Mouse (Mus musculus) thymus, postnatal 0 days (tissue): Measurements from ENCODE around the gene Rrp36. TPM values are rescaled to one million over a fixed set of nuclear protein-coding genes. Genes with fewer than 3 reads are reported as not detected.

Source experiments
- DNase-seq: peaks from one replicate; pipeline ENCODE4 v3.0.0-alpha.2; 2015; ENCODE audit warnings: low spot score
- polyA plus RNA-seq: library from polyadenylated mRNA; unstranded; fragments of >200 nt; fragmentation: Nextera tagmentation; extraction: Ambion mirVana; gene quantifications from 2 replicates; pipeline ENCODE4 v1.2.1, GENCODE M21; 2015

The Rrp36 gene
- polyA plus RNA-seq, 1 experiment from 2014 or later: 68.6 TPM

DNA sequence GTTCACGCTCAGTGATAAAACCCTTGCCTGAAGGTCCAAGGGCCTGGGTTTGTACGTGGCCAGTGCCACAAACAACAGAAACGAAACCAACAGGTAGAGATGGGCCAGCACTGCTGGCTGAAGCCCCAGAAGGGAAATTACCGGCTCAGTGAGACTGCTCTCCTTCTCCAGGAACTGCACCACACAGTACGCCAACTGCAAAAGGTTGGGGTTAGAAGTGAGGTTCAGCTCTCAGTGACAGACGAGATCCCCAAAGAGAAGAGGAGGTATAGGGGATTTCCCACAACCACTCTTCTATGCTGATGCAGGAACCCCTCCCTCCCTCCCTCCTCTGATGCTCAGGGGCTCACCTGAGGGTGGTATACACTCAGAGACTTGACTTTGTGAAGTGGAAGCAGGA is 11.8 kb upstream of the Rrp36 start:
- no peak for DNase-seq

DNA sequence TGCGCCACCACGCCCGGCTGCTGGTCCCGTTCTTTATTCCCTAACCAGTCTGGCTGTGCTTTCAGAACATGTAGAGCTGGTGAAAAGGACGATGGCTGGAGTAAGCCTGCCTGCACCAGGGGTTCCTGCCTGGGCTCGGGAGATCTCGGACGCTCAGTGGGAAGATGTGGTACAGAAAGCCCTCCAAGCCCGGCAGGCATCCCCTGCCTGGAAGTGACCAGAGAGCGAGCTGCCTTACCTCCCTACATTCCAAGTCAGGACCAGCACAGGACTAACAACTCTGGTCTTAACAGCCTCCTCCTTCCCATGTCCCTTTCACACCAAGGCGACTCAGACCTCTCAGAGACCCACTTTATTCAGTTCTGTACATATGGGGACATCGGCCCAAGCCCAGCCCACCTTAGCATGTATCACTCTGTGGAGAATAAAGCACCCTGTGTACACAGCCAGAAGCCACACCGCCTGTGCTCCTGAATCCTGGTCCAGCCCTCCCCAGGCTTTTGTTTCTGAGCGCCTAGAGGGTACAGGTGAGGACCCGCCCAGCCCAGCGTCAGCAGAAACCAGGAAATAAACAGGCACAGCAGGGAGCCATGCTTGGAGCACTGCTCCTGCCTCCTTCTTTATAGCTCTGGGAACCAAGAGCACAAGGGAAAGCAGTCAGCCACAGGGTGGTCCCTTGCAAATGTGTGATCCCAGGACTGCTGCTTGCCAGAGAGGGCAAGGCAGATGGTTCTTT is 8.7 kb upstream of the Rrp36 start:
- no peak for DNase-seq

DNA sequence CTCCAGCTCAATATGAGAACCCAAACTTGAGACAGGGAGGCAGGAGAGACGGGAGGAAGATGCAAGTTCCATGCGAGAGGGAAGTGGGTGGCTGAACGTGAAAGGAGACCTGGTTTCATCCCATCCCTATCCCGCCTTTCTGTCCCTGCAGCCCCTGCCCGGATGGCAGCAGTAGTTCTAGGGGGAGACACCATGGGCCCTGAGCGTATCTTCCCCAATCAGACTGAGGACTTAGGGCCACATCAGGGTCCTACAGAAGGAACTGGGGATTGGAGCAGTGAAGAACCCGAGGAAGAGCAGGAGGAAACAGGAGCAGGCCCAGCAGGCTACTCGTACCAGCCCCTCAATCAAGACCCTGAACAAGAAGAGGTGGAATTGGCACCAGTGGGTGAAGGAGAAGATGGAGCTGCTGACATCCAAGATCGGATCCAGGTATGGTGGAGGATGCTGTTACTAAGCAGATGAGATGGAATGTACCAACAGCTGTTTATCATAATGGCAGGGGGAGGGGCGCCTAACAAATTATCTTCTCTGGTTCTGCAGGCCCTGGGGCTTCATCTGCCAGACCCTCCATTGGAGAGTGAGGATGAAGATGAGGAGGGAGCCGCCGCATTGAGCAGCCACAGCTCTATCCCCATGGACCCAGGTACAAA is 7.4 kb upstream of the Rrp36 start:
- no peak for DNase-seq

DNA sequence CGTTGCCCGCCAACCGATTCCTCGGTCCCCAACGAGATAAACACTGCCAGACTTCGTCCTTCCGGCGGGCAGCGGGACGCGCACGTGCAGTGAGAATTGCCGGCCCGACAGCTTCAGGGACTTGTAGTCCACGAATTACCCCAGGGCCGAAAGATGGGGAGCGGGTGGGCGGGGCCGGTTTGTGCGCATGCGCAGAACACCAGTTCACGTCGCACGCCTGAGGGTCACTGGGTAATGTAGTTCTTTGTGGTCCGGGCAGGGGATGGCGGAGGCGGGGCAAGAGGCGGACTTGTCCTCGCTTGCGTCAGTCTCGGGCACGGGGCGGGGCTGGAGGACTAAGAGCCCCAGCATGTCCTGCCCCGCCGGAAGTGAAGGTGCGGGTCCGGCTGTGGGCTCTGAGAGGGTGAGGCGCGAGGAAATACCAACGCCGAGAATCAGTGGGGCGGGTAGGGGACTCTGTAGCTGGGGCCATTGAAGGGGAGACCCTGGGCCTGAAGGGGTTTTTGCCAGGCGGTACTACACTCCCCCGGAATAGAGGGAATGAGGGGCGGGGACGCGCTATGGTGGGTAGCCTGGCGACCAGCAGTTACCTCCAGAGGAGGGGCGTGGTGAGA is 6.7 kb upstream of the Rrp36 start, which contains the start of gene Klhdc3:
TSS of gene Klhdc3 (minus strand) at position 155 of the 614 bp plus-strand sequence.
- DNase-seq: peak; percentile 99

DNA sequence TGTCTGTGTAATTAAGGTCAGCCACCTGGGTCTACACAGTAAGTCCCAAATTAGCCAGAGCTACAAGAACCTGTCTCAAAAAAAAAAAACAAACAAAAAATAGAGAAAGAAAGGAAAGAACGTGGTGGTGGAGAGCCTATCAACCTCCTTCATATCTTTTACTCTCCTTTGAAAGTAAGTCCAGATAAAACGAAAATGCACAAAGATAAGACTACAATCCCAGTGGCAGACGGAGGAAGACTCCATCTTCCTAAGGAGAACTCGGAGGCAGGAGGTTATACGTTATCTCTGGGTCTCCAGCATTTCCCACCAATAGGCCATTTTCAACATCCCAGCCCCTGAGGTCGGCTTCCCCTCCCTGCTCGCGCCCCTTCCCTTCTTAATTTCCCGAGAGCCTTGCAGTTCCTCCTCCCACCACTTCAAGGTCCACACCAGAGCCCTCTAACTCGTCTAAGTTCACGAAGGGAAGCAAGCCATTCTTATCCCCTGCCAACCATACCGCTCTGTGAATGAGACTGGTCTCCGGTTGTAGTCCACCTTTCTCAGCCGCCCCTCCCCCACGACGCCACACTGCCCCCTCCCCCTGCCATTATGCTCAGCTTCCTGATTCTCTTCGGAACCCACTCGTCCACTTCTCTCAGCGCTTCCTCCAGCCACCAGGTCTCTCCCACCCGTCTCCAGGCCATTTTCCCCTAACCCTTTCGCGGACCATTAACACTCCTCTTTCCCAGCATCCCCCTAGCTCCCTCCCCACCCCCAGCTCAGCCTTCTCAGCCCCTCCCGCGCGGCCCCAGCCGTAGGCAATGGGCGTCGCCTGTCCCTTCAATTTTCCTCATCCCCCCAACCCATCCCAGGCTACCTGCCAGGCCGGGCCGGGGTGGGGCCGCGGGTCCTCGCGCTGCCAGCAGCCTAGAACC is 5.9 kb upstream of the Rrp36 start:
- DNase-seq: peak; percentile 53

DNA sequence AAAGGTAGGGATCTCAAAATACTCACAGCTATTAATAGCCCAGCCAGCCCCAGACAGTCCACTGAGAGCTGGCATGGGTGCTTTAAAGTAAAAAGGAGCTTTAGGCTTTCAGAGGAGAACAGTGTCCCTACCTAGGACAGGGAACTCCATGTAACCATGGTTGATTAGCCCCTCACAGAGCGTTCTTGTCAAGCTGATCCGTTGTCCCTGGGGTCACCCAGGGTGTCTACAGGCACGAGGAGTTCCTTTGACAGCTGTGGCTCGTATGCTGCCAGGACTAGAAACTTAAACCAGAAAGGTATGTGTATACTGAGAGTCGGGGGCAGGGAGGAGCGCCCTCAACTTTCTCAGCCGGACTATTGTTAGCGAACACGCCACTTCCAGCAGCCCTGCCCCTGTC is 4.8 kb upstream of the Rrp36 start:
- DNase-seq: no peak

DNA sequence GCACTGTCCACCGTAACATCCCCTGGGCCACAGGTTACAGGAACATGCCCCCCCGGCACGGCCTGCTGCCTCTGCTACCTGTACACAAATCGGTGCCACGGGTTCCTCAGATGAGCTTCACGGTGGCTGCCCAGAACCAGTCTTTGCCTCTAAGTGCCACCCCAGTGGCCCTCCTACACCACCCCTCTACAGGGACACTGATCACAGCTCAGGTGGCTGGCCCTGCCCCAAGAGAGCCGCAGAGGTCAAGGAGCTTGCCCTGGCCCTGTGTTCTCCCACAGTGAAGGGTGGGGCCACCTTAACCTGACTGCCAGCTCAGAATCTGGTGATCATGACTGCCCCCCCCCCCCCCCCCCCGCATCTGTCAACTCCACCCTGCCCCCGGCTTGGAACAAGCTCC is 4.3 kb upstream of the Rrp36 start, which contains the start of gene Mea1:
TSS of gene Mea1 (plus strand) at position 378 of the 400 bp plus-strand sequence.
- no peak for DNase-seq

DNA sequence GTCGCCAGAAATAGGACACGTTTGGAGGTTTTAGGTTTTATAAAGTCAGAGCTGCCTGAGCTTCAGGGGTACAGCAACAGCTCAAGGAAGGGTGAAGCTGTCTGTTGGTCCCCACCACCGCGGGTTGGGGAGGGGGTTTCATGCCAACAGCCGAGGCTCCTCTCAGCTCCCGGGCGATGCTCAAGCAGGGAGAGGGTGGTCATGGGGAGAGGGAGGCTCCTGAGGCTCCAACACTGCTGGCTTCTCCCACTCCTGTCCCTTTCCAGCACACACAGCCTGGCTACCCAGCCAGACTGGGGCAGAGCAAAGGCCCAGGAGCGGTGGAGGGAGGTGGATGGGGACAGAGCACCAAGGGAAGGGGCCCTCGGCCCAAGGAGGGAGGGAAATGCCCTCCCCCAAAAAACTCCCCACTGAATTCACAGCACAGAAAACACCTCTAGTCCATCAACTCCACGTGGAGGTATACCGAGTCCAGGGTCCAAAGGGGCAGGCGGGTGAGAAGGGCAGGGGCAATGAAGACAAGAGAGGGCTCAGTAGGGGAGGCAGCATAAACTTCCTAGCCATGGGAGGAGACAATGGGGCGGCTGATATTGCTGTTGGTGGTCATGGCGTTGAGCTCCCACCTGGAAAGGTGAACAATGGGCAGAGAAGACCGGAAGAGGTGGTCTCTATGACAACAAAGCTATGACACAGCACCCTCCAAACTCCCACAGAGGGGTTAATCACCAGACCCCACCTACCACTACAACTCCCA is 555 bp upstream of the Rrp36 start:
- no peak for DNase-seq

DNA sequence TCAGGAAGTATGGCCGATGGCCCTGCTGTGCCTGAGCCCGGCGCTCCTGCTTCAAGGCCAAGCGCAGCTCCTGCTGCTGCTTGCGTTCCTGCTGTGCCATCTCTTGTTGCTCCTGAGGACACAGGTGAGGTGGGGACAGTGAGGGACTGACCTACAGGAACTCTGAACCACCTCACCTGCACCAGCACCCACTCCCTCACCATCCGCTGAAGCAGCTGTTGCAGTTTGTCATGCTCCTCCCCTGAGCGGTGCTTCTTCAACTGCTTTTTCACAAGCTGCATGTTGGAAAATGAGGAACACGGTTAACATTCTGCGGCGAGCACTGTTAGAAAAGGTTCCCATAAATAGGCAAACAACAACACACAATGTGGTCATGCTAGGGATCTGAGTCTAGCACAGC is 4.2 kb downstream of the Rrp36 start:
- DNase-seq: no peak

DNA sequence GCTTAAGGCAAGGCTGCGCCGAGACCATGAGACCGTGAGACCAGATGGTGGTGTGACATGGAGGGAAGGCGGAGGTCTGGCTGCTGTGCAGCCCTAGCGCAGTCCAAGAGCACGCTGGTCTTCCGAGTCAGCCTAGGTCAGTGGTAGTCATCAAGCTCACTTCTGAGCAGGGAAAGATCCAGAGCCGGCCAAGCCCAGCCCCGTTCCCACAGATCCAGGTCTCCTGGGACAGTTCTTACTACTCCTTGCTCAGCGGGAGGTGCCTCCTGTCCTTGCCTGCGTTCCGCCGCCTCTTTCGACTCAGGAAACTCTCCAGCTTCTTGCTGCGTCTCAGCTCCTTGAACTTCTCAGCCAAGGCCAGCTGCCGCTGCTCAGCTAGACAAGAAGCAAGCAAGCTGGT is 6.4 kb downstream of the Rrp36 start:
- DNase-seq: no peak

DNA sequence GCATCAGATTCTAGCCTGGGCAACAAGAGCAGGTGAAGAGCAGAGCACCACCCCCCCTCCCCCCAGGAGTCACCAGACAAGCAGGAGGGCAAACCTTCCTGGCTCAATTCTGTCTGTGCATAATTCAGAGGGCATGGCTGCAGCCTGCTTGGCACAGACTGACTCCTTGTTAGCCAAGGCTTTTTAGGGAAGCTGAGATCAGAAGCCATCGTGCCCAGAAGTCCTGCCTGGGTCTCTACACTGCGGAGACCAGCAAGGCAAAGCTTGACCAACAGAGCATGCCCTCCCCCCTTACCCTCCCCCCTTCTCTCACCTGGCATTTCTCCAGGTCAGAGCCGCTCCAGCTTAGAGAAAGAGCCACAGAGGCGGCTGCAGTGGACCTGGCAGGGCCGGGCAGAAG is 11.4 kb downstream of the Rrp36 start:
- DNase-seq: no peak

DNA sequence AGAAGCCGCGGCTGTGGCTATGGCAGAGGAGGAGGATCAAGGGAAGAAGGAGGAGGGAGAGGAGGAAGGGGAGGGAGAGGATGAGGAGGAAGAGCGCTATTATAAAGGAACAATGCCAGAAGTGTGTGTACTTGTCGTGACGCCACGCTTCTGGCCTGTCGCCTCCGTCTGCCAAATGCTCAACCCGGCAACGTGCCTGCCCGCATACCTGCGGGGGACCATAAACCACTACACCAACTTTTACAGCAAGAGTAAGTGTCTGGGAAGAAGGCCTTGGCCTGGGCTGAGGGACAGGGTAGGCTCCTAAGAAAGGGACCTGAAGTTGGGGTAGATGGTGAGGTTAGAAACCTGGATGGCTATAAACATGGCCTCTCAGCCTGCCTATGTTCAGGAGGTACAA is 12.2 kb downstream of the Rrp36 start:
- no peak for DNase-seq

DNA sequence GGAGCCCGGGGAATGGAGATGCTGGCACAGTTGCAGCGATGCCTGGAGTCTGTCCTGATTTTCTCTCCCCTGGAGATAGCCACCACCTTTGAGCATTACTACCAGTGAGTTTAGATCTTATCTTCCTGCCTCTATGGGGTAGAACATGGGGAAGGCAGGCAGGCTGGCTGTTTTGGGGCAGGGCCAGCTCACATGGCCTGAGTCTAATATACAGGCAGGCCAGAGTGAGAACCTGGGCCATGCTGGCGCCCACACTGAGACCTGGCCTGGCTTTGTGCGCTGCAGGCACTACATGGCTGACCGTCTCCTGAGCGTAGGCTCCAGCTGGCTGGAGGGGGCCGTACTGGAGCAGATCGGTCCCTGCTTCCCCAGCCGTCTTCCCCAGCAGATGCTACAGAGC is 12.8 kb downstream of the Rrp36 start:
- no peak for DNase-seq

DNA sequence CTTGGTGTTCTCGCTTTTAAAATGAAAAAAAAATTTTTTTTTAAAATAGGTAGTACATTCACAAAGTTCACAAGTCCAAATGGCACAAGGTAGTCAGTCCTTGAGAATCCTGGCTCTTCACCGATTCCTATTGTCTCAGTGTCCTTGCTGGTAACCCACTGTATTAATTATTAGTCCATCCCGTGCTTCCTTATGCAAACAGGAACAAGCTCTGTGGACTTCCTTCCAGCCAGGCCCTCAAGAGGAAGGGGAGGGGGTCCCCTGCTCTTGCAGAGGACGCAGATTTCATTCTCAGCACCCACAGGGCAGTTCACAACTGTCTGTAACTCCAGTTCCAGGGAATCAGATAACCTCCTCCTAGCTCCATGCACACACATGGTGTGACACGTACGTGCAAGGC is 18.1 kb downstream of the Rrp36 start:
- DNase-seq: no peak

DNA sequence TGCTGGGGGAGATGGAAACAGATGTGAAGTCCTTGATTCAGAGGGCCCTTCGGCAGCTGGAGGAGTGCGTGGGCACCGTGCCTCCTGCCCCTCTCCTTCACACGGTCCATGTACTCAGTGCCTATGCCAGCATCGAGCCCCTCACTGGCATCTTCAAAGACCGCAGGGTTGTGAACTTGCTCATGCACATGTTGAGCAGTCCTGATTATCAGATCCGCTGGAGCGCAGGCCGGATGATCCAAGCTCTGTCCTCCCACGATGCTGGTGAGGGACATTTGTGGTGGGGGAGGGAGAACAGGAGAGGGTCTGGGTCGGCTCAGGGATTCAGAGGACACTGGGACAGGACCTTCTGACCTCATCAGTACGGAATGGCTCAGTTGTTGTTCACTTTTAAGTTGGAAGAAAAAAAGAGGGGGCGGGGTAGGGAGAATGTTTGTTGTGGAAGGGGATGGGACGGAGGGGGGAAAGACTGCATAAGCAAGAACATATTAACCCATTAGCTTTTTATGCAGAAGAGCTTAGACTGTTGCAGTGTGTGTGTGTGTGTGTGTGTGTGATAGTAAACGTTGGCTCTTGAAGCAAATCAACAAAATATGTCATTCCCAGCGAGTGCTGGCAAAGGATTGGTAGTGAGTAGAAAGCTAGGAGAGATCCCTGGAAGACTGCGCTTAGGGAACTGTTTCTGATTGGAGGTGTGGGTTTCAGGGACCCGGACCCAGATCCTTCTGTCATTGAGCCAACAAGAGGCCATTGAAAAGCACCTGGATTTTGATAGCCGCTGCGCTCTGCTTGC is 22.2 kb downstream of the Rrp36 start:
- no peak for DNase-seq

DNA sequence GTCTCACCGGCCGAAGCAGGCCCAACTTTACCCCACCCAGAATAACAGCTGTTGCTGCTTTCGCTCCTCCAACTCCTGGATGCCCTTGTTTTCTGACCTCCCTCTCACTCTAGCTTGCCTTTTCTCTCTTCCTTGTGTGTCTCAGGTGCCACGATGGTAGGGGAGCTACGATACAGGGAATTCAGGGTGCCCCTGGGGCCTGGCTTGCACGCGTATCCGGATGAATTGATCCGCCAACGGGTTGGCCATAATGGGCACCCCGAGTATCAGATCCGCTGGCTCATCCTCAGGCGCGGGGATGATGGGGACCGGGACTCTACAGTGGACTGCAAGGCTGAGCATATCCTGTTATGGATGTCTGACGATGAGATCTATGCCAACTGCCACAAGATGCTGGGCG is 22.9 kb downstream of the Rrp36 start:
- no peak for DNase-seq

DNA sequence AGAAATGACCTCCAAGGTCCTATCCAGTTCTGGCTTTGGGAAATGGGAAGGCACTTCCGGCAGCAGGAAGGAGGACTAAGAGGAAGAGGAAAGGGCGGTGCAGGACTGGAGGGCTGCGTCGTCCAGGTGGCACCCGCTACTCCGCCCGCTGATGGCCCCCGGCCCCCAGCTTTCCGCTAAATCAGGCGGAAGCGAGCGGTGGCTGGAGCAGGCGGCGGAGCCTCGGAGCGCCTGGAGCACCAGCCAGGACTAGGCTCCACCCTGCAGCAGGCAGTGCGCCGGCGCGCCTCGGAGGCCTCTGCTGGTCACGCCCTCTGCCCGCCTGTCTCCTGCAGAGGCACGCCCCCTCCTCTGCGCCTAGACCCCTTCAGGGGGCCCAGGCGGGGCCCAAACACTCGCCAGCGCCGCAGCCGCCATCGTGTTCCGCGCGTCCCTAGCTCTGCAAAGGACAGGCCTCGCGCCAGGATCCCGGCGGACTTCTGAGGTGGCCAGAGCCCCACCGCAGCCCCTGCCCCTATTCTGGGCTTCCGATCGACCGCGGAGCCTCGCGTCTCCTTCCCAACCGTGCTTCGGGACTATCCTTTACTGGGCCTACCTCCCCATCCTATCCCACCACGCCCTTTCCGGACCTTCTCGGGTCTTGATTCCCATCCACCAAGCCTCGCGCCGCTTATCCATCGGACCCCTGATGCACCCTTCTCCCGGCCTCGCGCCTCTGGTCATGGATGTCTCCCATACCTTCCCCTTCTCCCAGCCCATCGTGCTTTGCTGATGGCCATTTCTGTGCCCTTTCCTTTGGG is 23.7 kb downstream of the Rrp36 start, which contains the start of gene Cul7:
TSS of gene Cul7 (plus strand) at position 106 of the 800 bp plus-strand sequence.
- peak; percentile 93 for DNase-seq

DNA sequence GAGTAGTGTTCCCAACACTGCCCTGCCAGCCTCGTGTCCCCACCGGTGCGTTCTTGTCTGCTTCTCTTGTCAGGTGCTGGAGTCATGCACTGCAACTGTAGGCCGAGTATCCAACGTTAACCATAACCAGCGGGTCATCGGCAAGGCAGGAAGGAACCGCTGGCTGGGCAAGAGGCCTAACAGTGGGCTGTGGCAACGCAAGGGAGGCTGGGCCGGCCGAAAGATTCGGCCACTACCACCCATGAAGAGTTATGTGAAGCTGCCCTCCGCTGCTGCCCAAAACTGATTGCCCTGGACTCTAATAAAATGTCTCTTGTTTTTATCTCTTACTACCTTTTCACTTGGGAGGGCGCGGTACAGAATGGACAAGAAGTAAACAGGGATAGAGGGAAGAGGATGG is 24.3 kb downstream of the Rrp36 start:
- DNase-seq: no peak

DNA sequence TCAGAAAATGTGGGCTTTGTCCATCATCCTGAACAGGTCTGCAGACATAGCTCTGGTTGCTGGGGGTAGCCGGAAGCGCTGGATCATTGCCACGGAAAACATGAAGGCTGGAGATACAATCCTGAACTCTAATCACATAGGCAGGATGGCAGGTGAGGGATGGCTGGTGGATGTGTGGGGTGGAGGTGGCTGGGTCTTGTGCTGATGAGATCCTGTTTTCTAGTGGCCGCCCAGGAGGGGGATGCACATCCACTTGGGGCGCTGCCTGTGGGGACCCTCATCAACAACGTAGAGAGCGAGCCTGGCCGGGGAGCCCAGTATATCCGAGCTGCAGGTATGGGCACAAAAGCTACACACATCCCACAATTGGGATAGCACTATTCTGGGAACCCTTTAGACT is 25.7 kb downstream of the Rrp36 start:
- DNase-seq: no peak
